Mouse (Mus musculus) E14TG2a.4 (cell line): ENCODE measurements around the gene Nfu1.

Source experiments
- CTCF ChIP-seq: conservative IDR thresholded peaks from 2 replicates; pipeline ENCODE4 v1.5.1; 2014; ENCODE audit warnings: low read length
- POU5F1 ChIP-seq: IDR thresholded peaks from 2 replicates; pipeline ENCODE4 v1.6.1; 2014; ENCODE audit warnings: low read length, borderline replicate concordance

DNA sequence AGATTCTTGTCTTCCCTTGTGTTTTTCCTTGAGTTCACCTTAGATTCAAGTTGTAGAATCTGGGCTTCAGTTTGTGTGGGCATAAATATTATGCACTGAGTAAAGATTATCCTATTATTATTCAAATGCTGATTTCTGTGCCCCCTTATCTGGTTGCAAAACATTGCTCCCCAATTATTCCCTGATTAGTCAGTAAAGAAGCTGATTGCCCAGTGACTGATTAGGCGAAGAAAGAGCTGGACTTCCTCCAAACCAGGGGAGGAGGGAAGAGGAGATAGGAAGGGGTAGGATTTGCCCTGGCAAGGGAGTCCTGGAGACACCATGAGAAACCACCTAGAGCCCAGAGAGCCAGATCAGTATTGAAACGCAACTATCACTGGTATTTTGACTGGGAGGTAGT is 4.9 kb upstream of the Nfu1 start:
- TF ChIP-seq CTCF (no peak), POU5F1 (no peak)
